Mouse (Mus musculus) myocyte (in vitro differentiated cells): ENCODE measurements around the gene Moxd1. TPM values are rescaled to one million over a fixed set of nuclear protein-coding genes. Genes with fewer than 3 reads are reported as not detected.

ENCODE experiments used
- H3K27me3 ChIP-seq: one replicate; pipeline ENCODE4 v1.6.1; 2011; ENCODE audit not compliant: control insufficient read depth, insufficient read depth, insufficient read length
- H3K36me3 ChIP-seq: one replicate; pipeline ENCODE4 v1.6.1; 2011; ENCODE audit not compliant: control insufficient read depth, insufficient read depth
- H3K4me2 ChIP-seq: one replicate; pipeline ENCODE4 v1.6.1; 2011; ENCODE audit warnings: low read depth, control low read depth
- H3K4me3 ChIP-seq: one replicate; pipeline ENCODE4 v1.5.1; 2011; ENCODE audit warnings: mild to moderate bottlenecking, control low read depth, moderate library complexity
- H3K79me2 ChIP-seq: one replicate; pipeline ENCODE4 v1.6.1; 2011; ENCODE audit not compliant: control insufficient read depth, insufficient read depth
- H3ac ChIP-seq: one replicate; pipeline ENCODE4 v1.6.1; 2011; ENCODE audit not compliant: control insufficient read depth, insufficient read length
- CEBPB ChIP-seq: IDR thresholded peaks from 2 replicates; pipeline ENCODE4 v1.6.1; 2011; ENCODE audit warnings: mild to moderate bottlenecking, moderate library complexity; ENCODE audit not compliant: poor library complexity, insufficient read depth, severe bottlenecking
- E2F4 ChIP-seq: IDR thresholded peaks from one replicate; pipeline ENCODE4 v1.6.1; 2011; ENCODE audit warnings: mild to moderate bottlenecking, control low read depth, moderate library complexity; ENCODE audit not compliant: insufficient read depth
- MAX ChIP-seq: IDR thresholded peaks from one replicate; pipeline ENCODE4 v1.6.1; 2011; ENCODE audit warnings: low read depth, mild to moderate bottlenecking, control low read depth
- MYOD1 ChIP-seq, 3 experiments: IDR thresholded peaks; one replicate each; pipeline ENCODE4 v1.6.1; 2011; ENCODE audit warnings: control low read depth in 2 of 3, low read depth in 2 of 3, mild to moderate bottlenecking in 2 of 3, moderate library complexity in 1 of 3; ENCODE audit not compliant: insufficient read length in 2 of 3, control insufficient read depth in 1 of 3
- MYOG ChIP-seq, 3 experiments: IDR thresholded peaks; one replicate each; pipeline ENCODE4 v1.6.1; 2011; ENCODE audit warnings: control low read depth in 2 of 3, low read depth in 2 of 3, mild to moderate bottlenecking in 2 of 3; ENCODE audit not compliant: insufficient read length in 2 of 3, control insufficient read depth in 1 of 3, insufficient read depth in 1 of 3
- POLR2A ChIP-seq: IDR thresholded peaks from one replicate; pipeline ENCODE4 v1.6.1; 2011; ENCODE audit warnings: low read depth, mild to moderate bottlenecking, control low read depth, moderate library complexity; ENCODE audit not compliant: insufficient read length
- POLR2AphosphoS2 ChIP-seq: IDR thresholded peaks from one replicate; pipeline ENCODE4 v1.6.1; 2011; ENCODE audit warnings: low read depth, control low read depth; ENCODE audit not compliant: insufficient read length
- REST ChIP-seq: IDR thresholded peaks from one replicate; pipeline ENCODE4 v1.6.1; 2011; ENCODE audit warnings: mild to moderate bottlenecking, control low read depth, moderate library complexity; ENCODE audit not compliant: insufficient read depth, insufficient read length
- SRF ChIP-seq: IDR thresholded peaks from one replicate; pipeline ENCODE4 v1.6.1; 2011; ENCODE audit warnings: low read depth; ENCODE audit not compliant: control insufficient read depth, insufficient read length
- TCF12 ChIP-seq: IDR thresholded peaks from one replicate; pipeline ENCODE4 v1.6.1; 2011; ENCODE audit warnings: mild to moderate bottlenecking, control low read depth; ENCODE audit not compliant: poor library complexity, insufficient read depth, severe bottlenecking
- TCF3 ChIP-seq: IDR thresholded peaks from one replicate; pipeline ENCODE4 v1.6.1; 2011; ENCODE audit warnings: low read depth, control low read depth; ENCODE audit not compliant: insufficient read length
- USF1 ChIP-seq: IDR thresholded peaks from one replicate; pipeline ENCODE4 v1.6.1; 2011; ENCODE audit warnings: low read depth, mild to moderate bottlenecking, control low read depth, moderate library complexity
- polyA plus RNA-seq: library from polyadenylated mRNA; unstranded; fragments of >200 nt; fragmentation: generic; extraction: Trizol; gene quantifications from one replicate; pipeline ENCODE4 v1.2.1, GENCODE M21; 2012; ENCODE audit warnings: missing spikeins

Gene Moxd1
- polyA plus RNA-seq, 1 experiment: not detected

DNA sequence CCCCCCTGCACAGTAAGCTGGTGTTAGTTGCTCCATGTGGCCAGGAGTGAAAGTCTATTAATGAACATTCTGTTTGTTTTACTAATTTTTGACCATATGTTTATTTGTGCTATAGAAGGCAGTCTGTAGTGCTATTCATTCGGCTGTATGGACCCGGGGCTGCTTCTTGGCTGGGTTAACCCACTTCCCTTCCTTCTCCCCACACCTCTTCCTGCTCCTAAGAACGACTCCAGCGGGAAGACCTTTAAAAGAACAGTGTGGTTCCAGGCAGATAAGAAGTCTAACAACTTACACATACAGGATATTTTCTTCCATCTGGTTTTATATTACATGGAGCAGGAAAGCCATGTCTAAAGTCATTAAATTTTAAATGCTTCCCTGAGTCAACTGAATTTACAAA lies 73.3 kb downstream of the Moxd1 start:
- no peak overlapping the region for H3ac ChIP-seq
- no peaks in the 10 kb centered on the region for H3K79me2 ChIP-seq
- TF ChIP-seq E2F4: no peak
- TF ChIP-seq TCF12: no peak
- TF ChIP-seq MAX: no peak
- no peak for TF ChIP-seq TCF3
- no peak for TF ChIP-seq MYOD1 (IDR thresholded peaks at IDR 0.05; ENCODE audit: control insufficient read depth in 1 of 3, insufficient read length in 2 of 3, low read depth in 2 of 3)
- no peak for TF ChIP-seq SRF
- no peak for TF ChIP-seq POLR2AphosphoS2
- TF ChIP-seq POLR2A: no peak
- no peak for TF ChIP-seq MYOG (IDR thresholded peaks at IDR 0.05; ENCODE audit: control insufficient read depth in 1 of 3, insufficient read depth in 1 of 3, insufficient read length in 2 of 3, low read depth in 2 of 3)
- no peak for TF ChIP-seq CEBPB
- no peak for TF ChIP-seq REST
- no peak for TF ChIP-seq USF1
- no peak overlapping the region for H3K4me2 ChIP-seq
- H3K4me3 ChIP-seq: no peak overlapping the region
- peaks cover 27% of the 10 kb centered on the region for H3K27me3 ChIP-seq
- H3K36me3 ChIP-seq: no peaks in the 10 kb centered on the region

GRCm38 (mm10) chr10:24297792-24298191 lies 74.5 kb downstream of the Moxd1 start:
- TF ChIP-seq MAX: no peak
- TF ChIP-seq MYOD1 (IDR thresholded peaks at IDR 0.05; ENCODE audit: control insufficient read depth in 1 of 3, insufficient read length in 2 of 3, low read depth in 2 of 3): no peak
- TF ChIP-seq SRF: no peak
- no peak for TF ChIP-seq TCF12
- no peak for TF ChIP-seq POLR2AphosphoS2
- no peak for TF ChIP-seq MYOG (IDR thresholded peaks at IDR 0.05; ENCODE audit: control insufficient read depth in 1 of 3, insufficient read depth in 1 of 3, insufficient read length in 2 of 3, low read depth in 2 of 3)
- no peak for TF ChIP-seq E2F4
- TF ChIP-seq CEBPB: no peak
- TF ChIP-seq POLR2A: no peak
- no peak for TF ChIP-seq USF1
- TF ChIP-seq TCF3: no peak
- TF ChIP-seq REST: no peak
- no peaks in the 10 kb centered on the region for H3K36me3 ChIP-seq
- no peak overlapping the region for H3ac ChIP-seq
- no peak overlapping the region for H3K4me2 ChIP-seq
- H3K27me3 ChIP-seq: peaks cover 23% of the 10 kb centered on the region
- H3K79me2 ChIP-seq: no peaks in the 10 kb centered on the region
- H3K4me3 ChIP-seq: no peak overlapping the region

GRCm38 (mm10) chr10:24298260-24299244 lies 75.2 kb downstream of the Moxd1 start:
- Histone ChIP-seq H3K36me3 (no peaks in the 10 kb centered on the region), H3K4me3 (no peak overlapping the region)
- TF ChIP-seq CEBPB (no peak), TCF3 (no peak), MYOD1 (IDR thresholded peaks at IDR 0.05; ENCODE audit: control insufficient read depth in 1 of 3, insufficient read length in 2 of 3, low read depth in 2 of 3) (no peak), POLR2A (no peak), SRF (no peak), MAX (no peak), E2F4 (no peak), MYOG (IDR thresholded peaks at IDR 0.05; ENCODE audit: control insufficient read depth in 1 of 3, insufficient read depth in 1 of 3, insufficient read length in 2 of 3, low read depth in 2 of 3) (no peak), TCF12 (no peak), REST (no peak), POLR2AphosphoS2 (no peak), USF1 (no peak)

DNA sequence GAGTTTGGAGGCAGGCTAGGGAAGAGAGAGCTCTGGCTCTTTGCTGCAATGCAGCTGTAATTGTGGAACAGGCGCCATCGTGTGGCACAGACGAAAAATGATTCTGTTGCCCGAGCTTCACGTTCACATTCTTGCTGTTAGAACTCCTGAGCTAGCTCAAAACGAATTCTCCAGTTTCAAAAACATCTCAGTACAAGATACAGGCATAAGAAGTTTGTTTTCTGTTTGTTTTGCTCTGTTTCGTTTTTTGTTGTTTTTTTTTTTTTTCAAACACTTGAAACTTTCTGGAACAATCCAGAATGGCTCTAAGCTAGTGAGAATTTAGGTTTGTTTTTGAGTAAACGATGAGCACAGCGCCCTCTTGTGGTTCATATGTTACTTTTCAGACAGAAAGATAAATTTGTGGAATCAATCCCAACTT lies 88.9 kb downstream of the Moxd1 start:
- no peaks in the 10 kb centered on the region for H3K36me3 ChIP-seq
- TF ChIP-seq MYOD1 (IDR thresholded peaks at IDR 0.05; ENCODE audit: control insufficient read depth in 1 of 3, insufficient read length in 2 of 3, low read depth in 2 of 3): no peak
- peak overlapping the region; percentile 48 for H3K4me2 ChIP-seq
- no peaks in the 10 kb centered on the region for H3K79me2 ChIP-seq
- no peak overlapping the region for H3ac ChIP-seq
- H3K27me3 ChIP-seq: peaks cover 11% of the 10 kb centered on the region
- no peak overlapping the region for H3K4me3 ChIP-seq

More at GRCm38 (mm10) chr10:24298260-24299244, 75.2 kb downstream of the Moxd1 start:
- Histone ChIP-seq H3K79me2 (no peaks in the 10 kb centered on the region), H3K27me3 (peaks cover 18% of the 10 kb centered on the region), H3ac (no peak overlapping the region), H3K4me2 (no peak overlapping the region)
